Mouse (Mus musculus) neutrophil, adult 5-6 weeks (primary cell): ENCODE results near the gene Gm42420. TPM values are rescaled to one million over a fixed set of nuclear protein-coding genes. Genes with fewer than 3 reads are reported as not detected.

ENCODE experiments used
- ATAC-seq: fragments of 151-379, 151-347 bp; 2 replicates; pipeline ENCODE4 v1.8.0; 2017; ENCODE audit warnings: mild to moderate bottlenecking, moderate TSS enrichment; ENCODE audit not compliant: insufficient number of reproducible peaks, poor library complexity, low FRiP score, severe bottlenecking; ENCODE audit errors: extremely low read depth
- total RNA-seq: library from RNA; stranded (forward); fragments of 200-1000 nt; gene quantifications from 2 replicates; pipeline ENCODE4 v1.2.3, GENCODE M21; 2017

The Gm42420 gene
- total RNA-seq, 1 experiment from 2014 or later, result 0.81 TPM

DNA sequence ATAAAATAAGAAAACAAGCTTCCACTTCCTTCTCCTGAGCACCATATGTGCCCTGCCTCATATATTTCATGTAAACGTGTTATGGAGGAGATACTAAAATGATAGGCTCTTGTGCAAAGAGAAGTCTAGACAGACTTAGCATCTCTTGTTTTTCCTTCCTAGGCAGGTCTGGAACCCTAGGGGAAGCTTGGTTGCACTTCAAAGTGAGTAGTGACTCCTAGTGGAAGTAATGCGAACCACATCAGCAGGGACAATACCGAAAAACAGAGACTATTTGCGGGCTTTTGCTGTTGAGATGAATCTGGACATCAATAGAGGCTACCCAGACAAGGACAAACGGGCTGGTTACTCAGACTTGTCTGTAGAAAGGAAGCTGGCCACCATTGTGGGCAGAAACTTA lies 18.0 kb upstream of the Gm42420 start:
- peak; percentile 55 for ATAC-seq

DNA sequence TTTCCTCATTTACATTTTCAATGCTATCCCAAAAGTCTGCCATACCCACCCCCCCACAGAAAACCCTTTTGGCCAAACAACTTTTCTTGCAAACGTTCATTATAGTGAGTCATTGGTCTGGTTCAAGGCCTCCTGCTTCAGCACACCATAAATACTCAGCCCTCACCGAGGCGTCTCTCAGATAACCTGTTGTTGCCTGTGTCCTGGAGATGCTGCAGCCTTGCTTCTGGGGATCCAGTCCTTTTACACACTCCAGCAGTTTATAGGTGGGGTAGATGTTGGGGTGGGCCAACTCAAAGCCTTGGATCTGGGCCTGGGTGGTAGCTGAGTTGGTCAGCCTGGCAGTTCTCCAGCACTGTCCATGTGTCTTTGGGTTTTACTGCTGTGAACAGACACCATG lies 15.1 kb upstream of the Gm42420 start:
- no peak for ATAC-seq

DNA sequence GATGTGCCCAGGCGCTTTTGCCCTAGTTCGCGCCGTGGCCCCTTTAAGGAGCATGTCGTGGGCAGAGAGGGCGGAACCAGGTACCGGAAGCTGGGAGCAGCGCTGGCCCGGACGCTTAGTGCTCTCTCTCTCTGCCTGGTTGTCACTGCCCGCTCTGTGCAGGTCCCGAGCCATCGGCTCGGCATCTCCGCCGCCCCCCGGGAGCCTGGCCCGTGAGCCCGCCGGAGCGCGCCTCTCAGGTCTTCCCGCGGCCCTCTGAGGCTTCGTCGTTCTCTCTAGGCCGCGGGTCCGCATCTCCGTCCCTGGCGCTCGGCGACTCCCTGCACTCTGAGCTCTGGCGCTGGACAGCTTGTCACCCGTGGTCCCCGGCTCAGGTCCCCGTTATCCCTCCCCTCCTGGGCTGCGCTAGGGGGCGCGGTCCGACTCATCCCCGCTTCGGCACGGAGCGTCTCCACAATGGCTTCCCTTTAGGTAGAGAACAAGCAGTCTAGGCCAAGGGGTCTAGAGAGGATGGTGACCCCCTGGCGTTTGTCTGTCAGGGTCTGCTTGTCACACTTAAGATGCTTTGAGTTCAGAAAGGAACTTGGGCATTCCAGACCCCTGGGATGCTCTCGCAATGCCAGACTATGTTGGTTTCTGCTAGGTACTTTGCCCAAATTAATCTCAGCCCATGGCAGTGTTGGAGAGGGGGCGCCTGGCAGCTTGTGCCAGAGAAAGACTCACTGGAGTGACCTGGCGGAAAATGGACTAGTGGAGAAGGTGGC lies 11.6 kb upstream of the Gm42420 start, which contains the start of gene Adck2:
Gene Adck2, plus strand, starts transcription at position 83 of the 764 bp plus-strand sequence.
- ATAC-seq, result peak; percentile 93

DNA sequence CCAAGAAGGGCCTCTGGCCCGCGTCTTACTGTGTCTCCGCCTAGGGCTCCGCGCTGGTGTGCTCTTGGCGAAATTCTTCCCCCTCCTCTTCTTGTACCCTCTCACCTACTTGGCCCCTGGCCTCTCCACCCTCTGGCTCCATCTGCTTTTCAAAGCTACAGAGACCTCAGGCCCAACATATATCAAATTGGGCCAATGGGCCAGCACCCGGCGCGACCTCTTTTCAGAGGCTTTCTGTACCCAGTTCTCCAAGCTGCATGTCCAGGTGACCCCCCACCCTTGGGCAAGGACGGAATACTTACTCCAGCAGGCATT lies 11.0 kb upstream of the Gm42420 start:
- no peak for ATAC-seq

DNA sequence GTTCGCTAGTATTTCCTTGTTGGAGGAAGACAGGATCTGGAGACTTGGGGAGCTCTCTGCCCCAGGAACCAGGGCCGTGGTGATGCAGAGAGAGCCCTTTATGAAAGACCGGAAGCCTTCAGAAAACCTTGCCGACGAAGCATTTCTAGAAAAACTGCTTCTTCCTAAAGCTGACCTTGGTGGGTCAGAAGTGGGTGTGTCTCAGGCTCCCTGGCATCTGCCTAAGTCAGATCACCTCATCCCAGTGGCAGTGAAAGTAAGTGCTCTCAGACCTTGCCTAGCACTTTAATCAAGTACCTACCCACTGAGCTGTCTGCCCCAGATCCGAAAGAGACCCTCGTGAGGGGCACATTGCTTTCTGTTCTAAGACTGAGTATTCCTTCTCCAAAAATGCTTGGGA lies 10.6 kb upstream of the Gm42420 start:
- no peak for ATAC-seq

DNA sequence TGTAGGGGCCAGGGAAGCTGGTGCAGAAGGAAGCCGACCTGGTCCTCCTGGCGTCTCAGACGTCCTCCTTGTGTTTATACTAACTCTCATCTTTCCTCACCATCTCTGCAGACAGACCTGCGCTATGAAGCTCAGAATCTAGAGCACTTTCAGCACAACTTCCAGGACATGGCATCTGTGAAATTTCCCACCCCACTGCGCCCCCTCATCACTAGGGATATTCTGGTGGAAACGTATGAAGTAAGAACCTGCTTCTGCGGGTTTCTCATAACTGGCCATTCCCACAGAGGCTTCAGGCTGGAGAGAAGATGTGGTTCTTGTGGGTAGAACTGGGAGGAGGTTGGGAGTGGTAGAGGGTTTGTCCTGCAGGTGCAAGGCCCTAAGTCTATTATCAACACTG lies 6.0 kb upstream of the Gm42420 start:
- ATAC-seq, result no peak

DNA sequence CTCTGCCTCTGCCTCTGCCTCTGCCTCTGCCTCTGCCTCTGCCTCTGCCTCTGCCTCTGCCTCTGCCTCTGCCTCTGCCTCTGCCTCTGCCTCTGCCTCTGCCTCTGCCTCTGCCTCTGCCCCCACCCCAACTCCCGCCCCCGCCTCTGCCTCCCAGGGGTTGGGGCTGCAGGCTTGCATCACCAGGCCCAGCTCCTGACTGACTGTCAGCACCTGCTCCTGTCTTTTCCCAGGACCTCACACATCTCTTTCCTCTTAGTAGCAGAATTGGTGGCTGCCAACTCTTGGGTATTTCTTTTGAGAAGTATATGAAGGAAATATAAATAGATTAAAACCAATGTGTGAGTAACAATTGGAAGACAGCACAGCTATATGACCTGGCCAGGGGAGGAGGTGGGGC lies 5.0 kb upstream of the Gm42420 start:
- ATAC-seq, result no peak

DNA sequence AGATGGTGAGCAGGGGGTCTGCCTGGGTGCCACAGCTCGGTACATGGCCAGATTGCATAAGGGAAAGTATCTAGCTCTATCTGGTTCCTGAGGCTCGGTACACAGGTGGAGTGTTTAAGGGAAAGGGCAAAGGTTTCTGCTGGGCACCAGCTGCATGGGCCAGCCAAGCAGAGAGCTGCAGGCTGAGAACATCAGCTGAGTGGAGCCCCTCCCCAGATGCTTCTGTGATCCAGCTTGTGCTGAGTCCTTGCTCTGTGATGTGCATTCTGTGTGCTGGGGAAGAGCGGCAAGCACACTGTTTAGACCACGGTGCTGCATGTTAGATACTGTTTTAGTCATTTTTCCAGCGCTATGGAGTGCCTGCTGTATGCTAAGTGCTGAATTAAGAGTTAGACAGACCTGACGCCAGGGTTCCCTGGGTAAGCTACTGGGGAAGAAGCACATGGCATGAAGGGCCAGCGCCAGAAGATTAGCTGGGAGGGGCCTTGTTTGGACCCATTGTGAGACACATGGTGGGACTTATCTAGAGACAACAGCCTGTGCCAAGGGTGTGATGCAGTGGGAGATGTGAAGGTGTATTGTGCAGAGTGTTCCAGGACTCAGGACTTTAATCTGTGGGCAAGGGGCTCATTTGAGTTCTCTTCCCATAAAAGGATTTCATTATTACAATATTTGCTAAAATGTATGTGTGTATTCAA lies 4.3 kb upstream of the Gm42420 start:
- no peak for ATAC-seq

DNA sequence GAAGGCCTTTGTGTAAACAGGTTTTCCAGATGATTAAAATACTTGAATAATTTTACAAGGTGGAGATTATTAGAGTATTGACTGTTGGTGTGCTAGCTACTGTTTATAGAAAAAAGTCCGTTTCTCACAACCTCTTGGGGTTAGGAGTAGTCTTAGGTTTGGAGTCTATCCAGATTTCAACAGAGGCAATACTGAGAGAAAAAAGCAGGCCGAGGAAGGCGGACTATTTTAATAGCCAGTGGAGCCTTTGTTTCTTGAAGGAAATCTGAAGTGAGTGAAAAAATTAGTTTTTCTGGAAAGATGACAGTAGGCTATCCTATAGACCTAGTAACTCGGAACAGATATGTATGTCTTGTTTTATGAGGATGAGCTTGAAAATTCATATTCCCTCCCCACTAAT lies 5.9 kb downstream of the Gm42420 start:
- ATAC-seq, result no peak

DNA sequence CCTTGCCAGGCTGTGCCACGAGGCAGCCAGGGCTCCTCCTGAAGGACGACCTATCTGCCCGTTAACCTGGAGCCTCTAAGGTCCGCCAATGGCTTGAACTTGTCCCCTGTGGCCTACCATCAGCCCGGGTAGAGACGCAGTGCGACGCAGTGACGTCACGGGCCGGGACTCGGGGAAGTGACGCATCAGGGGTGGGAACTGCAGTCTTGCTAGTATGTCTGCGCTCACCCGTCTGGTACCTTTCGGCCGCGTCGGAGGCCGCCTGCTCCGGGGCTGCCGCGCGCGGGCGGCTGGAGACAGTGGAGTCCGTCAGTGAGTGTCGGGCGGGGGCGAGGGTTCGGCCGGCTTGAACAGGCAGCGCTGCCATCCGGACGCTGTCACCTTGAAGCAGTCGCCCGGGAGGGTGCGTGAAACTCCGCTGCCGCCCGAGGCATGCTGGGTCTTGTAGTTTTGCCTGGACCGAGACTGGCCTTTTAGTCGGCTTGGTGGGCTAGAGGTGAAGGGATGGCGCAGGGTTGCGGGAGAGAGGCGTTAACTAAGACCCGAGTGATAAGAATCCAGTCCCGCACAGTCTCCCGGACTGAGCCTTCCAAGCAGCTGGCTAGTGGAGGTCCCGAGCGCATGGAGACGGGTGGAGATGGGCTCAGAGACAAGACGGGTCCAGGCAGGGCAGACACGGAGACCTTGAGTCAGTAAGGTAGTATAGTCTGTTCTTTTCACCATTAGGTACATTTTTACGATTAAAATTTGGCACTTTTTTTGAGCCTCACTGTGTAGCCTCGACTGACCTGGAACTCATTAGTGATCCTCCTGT lies 7.1 kb downstream of the Gm42420 start, which contains the start of gene Ndufb2:
Gene Ndufb2, plus strand, starts transcription at position 174 of the 814 bp plus-strand sequence.
- peak; percentile 96 for ATAC-seq

DNA sequence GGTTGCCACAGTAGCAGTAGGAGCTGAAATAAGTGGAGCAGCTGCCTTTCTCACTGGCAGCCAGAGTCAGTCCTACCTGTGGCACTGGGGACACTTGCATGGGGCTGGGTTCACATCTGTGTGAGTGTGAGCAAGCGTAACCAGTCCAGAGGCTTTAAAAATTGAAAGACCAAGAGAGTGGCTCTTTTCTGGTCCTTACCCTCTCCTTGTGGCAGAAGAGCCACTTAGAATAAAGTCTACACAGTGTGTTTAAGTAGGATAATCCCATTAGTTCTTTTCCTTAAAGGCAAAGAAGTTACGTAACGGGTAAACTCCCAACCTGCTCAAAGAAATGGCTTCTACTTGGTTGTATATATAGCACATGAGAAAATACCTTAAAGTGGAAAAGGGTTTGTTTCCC lies 15.3 kb downstream of the Gm42420 start:
- no peak for ATAC-seq

DNA sequence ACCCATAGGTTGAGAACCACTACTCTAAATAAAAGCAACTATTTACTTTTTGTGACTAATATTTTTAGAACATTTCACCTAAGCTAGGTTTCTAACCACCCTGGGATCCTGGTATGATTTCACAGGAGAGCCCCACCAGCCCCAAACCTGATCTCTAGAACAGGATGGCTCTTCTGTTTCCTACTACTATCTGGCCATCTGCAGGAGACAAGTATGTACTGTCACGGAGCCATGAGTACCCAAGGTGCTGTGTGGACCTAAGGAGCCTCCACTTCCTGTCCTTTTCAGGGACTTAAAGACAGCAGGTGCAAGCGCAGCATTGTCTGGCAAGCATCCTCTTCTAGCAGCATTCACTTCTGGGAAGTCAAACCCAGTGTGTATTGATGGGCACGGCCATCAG lies 16.3 kb downstream of the Gm42420 start:
- no peak for ATAC-seq

DNA sequence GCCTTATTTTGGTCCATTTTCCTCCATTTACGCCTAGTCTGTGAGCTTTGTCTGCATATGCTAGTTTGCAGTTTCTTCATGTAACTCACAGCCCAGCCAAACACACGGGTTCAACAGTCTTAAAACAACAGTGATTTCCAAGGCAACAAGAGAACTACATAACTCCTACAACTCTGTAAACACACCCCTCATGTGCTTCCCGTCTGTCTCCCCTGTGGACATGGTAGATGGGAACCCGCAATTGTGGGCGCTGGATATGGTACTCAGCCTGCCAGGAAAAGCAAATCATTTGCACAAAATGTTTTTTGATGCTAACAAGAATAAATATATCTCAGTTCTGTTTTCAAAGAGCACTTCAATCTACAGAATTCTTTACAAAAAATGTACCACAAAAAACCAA lies 19.0 kb downstream of the Gm42420 start:
- no peak for ATAC-seq

DNA sequence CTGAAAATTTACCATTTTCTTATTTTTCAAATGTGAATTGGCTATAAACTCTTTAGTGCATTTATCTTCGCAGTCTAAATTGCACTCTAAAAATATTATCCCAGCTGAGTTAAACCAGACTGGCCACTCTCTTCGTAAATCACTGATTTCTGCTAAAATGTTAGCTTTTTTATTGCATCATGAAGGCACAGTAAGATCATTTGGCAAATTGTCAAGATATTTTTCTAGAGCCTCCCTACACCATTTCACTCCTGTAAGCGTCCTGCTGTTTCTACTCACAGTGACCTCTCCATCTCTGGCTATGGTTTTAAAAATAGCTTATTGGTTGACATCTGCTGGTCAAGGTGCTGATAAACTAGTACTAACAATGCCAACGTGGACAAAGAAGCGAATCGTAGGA lies 20.5 kb downstream of the Gm42420 start:
- no peak for ATAC-seq

DNA sequence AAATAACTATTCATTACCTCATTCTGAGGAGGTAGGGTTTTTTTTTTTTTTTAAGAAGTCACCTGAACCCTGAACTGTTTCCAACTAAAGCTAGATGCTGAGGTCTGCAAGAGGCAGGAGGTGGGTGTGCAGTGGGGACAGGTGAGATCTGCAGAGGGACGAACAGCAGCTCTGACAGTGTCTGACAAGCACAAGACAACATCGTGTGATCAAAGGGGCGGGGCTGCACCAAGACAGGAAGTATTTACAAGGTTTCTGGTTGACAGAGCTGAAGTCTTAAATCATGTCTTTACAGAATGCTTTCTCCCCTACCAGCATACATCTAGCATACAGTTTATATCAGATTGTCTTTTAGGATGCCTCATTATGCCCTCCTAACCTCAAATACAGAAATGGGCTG lies 21.3 kb downstream of the Gm42420 start:
- ATAC-seq, result peak; percentile 48; the same call in 1 of the 2 replicates

DNA sequence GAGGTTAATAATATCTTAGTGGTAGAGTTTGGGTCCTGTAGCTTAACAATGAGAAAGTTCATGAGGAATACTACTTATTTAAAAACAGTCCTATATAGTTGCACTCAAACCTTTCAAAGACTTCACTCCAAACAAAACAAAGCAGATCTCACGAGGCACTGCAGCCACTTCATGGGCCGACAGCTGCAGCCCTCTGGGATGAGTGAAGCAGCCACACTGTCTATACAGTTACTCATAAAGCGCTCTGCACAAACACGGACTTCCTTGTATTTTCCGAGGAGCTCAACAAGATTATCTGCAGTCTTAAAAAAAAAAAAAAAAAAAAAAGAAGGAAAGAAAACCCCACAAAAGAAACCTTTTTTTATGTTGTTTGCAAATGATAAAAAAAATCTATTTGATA lies 21.8 kb downstream of the Gm42420 start:
- no peak for ATAC-seq

DNA sequence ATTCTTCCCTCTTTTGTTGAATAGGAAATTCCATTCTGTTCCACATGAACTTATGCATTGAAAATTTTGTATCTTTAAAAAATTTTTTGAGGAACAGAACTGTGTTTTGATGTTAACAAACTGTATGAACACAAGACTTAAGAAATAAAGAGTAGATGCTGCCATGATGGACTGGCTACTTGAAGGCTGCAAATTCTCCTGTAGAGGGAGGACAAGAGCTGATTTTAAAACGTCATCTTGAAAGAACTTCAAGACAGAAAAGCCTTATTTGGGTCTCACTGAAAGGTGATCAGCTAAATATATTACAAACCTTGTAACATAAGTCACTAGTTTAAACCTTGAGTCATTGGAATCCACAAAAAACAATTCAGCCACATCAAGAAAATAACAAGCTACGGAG lies 24.7 kb downstream of the Gm42420 start:
- ATAC-seq, result no peak

DNA sequence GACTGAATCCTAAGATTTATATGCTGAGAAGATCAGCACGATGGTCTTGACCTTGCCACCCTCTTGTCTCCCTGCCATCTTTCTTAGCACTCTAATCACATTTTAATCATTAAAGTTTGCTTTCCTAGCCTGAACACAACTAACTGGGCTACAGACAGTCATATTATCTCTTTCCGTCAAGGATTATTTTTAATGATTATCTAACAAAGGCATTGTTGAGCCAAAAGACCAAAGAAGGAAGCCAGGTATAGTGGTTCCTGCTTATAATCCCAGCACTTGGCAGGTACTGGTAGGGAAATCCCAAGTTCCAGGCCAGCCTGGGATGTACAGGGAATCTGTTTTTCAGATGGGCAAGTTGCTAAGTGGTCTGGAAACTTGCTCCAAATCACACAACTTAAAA lies 25.7 kb downstream of the Gm42420 start:
- ATAC-seq, result no peak
